Mouse (Mus musculus) ES-Bruce4 (cell line): ENCODE results near the gene Sgcd. TPM values are rescaled to one million over a fixed set of nuclear protein-coding genes. Genes with fewer than 3 reads are reported as not detected.

Experiments used
- H3K27ac ChIP-seq: 2 replicates; pipeline ENCODE4 v1.5.1; 2012; ENCODE audit warnings: low read length, inconsistent platforms; ENCODE audit not compliant: insufficient read depth
- H3K27me3 ChIP-seq: 2 replicates; pipeline ENCODE4 v1.6.1; 2012; ENCODE audit warnings: mild to moderate bottlenecking, low read length, inconsistent platforms; ENCODE audit not compliant: control insufficient read depth, poor library complexity, insufficient read depth, severe bottlenecking
- H3K36me3 ChIP-seq: 2 replicates; pipeline ENCODE4 v1.6.1; 2012; ENCODE audit warnings: inconsistent platforms, mild to moderate bottlenecking, low read length, moderate library complexity; ENCODE audit not compliant: control insufficient read depth, poor library complexity, insufficient read depth, severe bottlenecking
- H3K4me1 ChIP-seq: one replicate; pipeline ENCODE4 v1.8.1; 2011; ENCODE audit warnings: low read length; ENCODE audit not compliant: control insufficient read depth, insufficient read depth
- H3K4me3 ChIP-seq: 2 replicates; pipeline ENCODE4 v1.5.1; 2011; ENCODE audit warnings: low read depth, mild to moderate bottlenecking, low read length
- H3K9ac ChIP-seq: 2 replicates; pipeline ENCODE4 v1.6.1; 2012; ENCODE audit warnings: low read depth, mild to moderate bottlenecking, inconsistent platforms; ENCODE audit not compliant: poor library complexity, severe bottlenecking
- H3K9me3 ChIP-seq: replicated peaks from 2 replicates; pipeline ENCODE4 v1.6.1; 2012; ENCODE audit warnings: mild to moderate bottlenecking, low read length, inconsistent platforms; ENCODE audit not compliant: control insufficient read depth, poor library complexity, insufficient read depth, severe bottlenecking
- CTCF ChIP-seq: IDR thresholded peaks from one replicate; pipeline ENCODE4 v1.8.1; 2011; ENCODE audit warnings: low read depth, low read length
- EP300 ChIP-seq: IDR thresholded peaks from 2 replicates; pipeline ENCODE4 v1.6.1; 2011; ENCODE audit warnings: low read depth, low read length; ENCODE audit not compliant: insufficient read depth
- POLR2A ChIP-seq: IDR thresholded peaks from one replicate; pipeline ENCODE4 v1.8.1; 2011; ENCODE audit warnings: low read length; ENCODE audit not compliant: insufficient read depth
- polyA plus RNA-seq: library from polyadenylated mRNA; stranded (reverse); fragments of >200 nt; gene quantifications from 2 replicates; pipeline ENCODE4 v1.2.4, GENCODE M21; 2011; ENCODE audit warnings: low read depth; ENCODE audit not compliant: missing spikeins, insufficient read depth, insufficient read length

The Sgcd gene
- polyA plus RNA-seq, 1 experiment = 0.42 TPM

- Histone ChIP-seq H3K27me3 (no peaks in the 10 kb centered on the region), H3K4me1 (no peaks in the 10 kb centered on the region), H3K36me3 (no peaks in the 10 kb centered on the region), H3K4me3 (no peak overlapping the region), H3K27ac (no peak overlapping the region), H3K9ac (no peak overlapping the region), H3K9me3 (no peaks in the 10 kb centered on the region)
- TF ChIP-seq POLR2A = no peak
- no peak for TF ChIP-seq CTCF
- no peak for TF ChIP-seq EP300
These were observed 813.8 kb downstream of the Sgcd start for GRCm38 (mm10) chr11:47174977-47175376.

GRCm38 (mm10) chr11:47170926-47171625 lies 817.7 kb downstream of the Sgcd start:
- H3K36me3 ChIP-seq = no peaks in the 10 kb centered on the region
- no peak overlapping the region for H3K27ac ChIP-seq
- no peaks in the 10 kb centered on the region for H3K27me3 ChIP-seq
- no peaks in the 10 kb centered on the region for H3K4me1 ChIP-seq
- no peak overlapping the region for H3K9ac ChIP-seq
- H3K9me3 ChIP-seq = no peaks in the 10 kb centered on the region
- TF ChIP-seq EP300 (no peak), CTCF (no peak), POLR2A (no peak)
- H3K4me3 ChIP-seq = no peak overlapping the region

- no peaks in the 10 kb centered on the region for H3K4me1 ChIP-seq
- H3K27me3 ChIP-seq = no peaks in the 10 kb centered on the region
- H3K36me3 ChIP-seq = no peaks in the 10 kb centered on the region
- no peak overlapping the region for H3K9ac ChIP-seq
- no peak for TF ChIP-seq POLR2A
- no peak overlapping the region for H3K27ac ChIP-seq
- H3K4me3 ChIP-seq = no peak overlapping the region
- H3K9me3 ChIP-seq = no peaks in the 10 kb centered on the region
These were observed 821.4 kb downstream of the Sgcd start for GRCm38 (mm10) chr11:47167376-47167775.

- Histone ChIP-seq H3K4me1 (no peaks in the 10 kb centered on the region), H3K4me3 (no peak overlapping the region), H3K36me3 (no peaks in the 10 kb centered on the region), H3K9ac (no peak overlapping the region), H3K27ac (no peak overlapping the region), H3K27me3 (no peaks in the 10 kb centered on the region), H3K9me3 (peaks cover 8% of the 10 kb centered on the region)
- TF ChIP-seq POLR2A (no peak), CTCF (no peak), EP300 (no peak)
These were observed 830.7 kb downstream of the Sgcd start for GRCm38 (mm10) chr11:47158089-47158488.

GRCm38 (mm10) chr11:47156730-47157693 lies 831.8 kb downstream of the Sgcd start:
- Histone ChIP-seq H3K27me3 (no peaks in the 10 kb centered on the region), H3K27ac (no peak overlapping the region), H3K4me3 (no peak overlapping the region), H3K4me1 (no peaks in the 10 kb centered on the region), H3K36me3 (no peaks in the 10 kb centered on the region), H3K9ac (no peak overlapping the region), H3K9me3 (peaks cover 8% of the 10 kb centered on the region)
- TF ChIP-seq EP300 (no peak), POLR2A (no peak), CTCF (no peak)

GRCm38 (mm10) chr11:47154837-47155430 lies 833.8 kb downstream of the Sgcd start:
- no peak for TF ChIP-seq EP300
- no peak for TF ChIP-seq CTCF
- TF ChIP-seq POLR2A = no peak
- Histone ChIP-seq H3K9me3 (peaks cover 8% of the 10 kb centered on the region), H3K36me3 (no peaks in the 10 kb centered on the region), H3K4me1 (no peaks in the 10 kb centered on the region), H3K27me3 (no peaks in the 10 kb centered on the region), H3K4me3 (no peak overlapping the region), H3K9ac (no peak overlapping the region), H3K27ac (no peak overlapping the region)
